Mouse (Mus musculus): ENCODE data around the gene Rsbn1l.

Rsbn1l gene

DNA sequence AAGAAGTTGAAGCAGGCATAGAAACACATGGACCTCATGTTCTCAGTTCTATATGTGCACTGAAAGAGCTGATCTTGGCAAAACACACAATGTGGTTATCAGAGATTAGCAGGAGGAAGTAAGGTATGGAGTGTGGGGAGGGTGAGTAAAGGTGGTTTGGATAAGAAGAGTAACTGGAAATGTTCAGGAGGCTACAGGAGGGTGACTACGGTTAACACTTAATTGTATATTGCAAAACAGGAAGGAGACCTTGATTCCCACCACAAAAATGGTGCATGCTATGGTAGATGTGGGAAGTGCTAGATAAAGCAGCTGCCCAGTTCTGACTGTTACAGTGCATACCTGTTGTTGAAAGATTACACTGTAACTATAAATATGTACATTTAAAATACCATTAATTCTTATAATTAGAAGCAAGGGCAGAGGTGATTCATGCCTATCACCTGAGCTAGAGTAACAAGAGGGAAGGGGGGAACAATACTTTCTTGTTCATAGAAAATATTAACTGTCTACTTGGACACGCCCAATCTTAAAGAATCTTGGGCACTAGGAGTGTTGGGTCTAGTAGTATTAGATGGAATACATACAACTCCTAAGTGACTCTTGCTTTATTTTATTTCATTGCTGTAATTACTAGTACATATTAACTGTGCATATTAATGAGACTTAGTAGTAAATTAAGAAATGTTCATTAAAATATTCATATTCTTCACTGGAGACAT, 58.6 kb downstream of the Rsbn1l start:
- DNase-seq = no peak

DNA sequence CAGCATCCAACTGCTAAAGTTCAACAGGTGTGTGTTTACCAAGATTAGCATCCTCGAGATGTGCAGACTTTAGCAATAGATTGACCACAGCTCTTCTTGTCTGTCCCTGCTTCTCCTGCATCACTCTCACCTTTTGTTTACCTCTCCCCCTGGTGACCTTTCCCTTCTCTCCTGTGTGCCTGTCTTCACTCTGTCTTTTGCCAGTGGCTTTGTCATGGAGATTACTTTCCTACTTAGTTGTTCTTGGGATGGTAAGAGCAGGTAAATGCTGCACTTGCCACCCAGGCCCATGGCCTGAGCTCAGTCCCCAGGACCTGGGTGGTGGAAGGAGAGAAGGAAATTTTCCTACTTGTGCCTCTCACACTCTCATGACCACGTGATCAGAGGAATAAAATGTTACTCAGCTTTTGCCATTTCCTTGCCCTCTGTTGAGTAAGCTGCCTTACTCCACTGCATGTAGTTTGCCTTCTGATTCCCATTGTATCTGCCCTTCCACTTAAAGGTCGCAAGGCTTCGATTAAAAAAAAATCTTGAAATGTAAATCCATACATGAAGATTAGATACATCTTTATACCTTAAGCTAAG, 72.1 kb downstream of the Rsbn1l start:
- no peak for DNase-seq

GRCm38 (mm10) chr5:20881915-20882800, 74.0 kb downstream of the Rsbn1l start, which contains the start of the genes Phtf2 and Tmem60:
Gene Phtf2 (minus strand): TSS chr5:20882124.
Gene Tmem60 (plus strand): TSS chr5:20882191.
- peak; percentile 98 to 99 for DNase-seq

DNA sequence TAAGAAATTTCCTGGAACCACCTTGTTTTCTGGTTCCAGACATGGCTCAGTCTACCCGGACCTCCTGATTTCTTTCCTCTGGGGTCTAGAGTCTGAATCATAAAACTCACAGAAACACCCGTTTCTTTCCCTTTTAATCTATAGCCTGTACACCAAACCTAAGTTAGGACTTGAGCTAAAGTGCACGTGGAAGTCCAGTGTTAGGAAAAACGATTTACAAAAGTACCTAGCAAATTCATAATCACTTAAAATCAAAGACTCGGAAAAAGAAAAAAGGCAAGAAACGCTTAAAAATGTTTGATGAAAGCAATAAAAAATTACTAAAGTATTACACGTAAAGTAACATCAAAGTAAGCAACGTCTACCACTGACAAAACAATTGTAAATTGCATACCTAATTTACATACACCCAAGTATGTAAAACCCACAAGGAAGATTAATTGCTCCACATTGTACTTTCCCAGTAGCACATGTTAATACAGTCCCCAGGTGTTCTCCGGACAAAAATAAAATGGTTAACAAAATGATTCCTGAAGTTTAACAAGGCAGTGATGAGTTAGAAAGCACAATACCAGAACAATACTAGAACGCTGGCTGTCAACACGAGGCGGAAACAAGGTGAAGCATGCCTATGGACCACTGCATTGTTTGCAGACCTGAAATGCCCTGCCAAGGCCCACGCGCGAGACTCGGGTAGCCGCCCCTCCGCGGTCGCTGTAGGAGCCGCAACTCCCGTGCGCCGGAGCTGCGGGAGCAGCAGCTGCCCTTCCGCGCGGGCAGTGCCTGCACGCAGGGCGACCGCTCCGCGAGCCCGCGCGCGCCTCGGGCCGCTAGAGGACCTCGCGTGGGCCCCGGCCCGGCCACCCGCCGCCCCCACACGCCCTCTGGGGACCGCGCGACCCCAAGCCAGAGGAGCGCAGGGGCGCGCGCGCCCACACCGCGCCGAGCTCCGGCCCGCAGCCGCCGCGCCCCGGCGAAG, 75.1 kb downstream of the Rsbn1l start:
- peak; percentile 49 to 51 for DNase-seq

DNA sequence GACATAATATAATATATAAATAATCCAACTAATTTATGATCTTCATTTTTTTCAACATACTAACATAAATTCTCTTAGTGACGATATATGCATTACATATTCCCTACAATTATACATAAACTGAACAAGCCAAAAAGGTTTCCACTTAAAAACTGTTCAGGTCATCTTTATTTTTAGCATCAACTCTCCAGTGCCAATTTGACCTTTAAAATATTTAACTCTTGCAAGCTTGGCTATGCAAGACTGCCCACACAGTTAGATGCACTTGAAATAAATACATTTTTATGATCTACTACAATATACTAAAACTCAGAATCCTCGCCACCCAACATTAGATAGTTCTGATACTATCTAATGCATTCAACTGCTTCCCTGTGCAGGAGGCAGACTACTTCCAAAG, 75.8 kb downstream of the Rsbn1l start:
- no peak for DNase-seq

DNA sequence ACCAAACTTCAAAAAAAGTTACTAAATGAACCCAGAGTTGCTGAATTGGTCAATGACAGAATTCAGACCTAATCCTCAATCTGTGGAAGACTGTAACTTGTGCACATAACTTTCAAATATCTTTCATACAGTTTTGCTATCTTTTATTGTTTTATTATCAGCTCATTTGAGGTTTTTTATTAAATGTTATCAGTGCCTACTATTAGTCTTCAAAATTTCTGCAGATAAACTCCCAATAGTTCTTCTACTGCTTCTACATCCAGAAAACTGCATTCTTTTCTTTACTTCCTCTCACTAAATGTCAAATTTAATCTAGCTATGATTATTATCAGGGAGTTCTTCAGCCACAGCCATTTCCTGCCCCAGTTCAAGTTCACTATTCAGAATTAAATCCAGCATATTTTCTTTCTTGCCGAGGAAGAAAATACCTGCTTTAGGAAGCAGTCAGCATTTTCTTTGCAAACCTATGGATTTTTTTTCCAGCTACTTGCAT, 79.2 kb downstream of the Rsbn1l start:
- DNase-seq = no peak

GRCm38 (mm10) chr5:20873146-20873545, 83.1 kb downstream of the Rsbn1l start:
- DNase-seq = no peak

DNA sequence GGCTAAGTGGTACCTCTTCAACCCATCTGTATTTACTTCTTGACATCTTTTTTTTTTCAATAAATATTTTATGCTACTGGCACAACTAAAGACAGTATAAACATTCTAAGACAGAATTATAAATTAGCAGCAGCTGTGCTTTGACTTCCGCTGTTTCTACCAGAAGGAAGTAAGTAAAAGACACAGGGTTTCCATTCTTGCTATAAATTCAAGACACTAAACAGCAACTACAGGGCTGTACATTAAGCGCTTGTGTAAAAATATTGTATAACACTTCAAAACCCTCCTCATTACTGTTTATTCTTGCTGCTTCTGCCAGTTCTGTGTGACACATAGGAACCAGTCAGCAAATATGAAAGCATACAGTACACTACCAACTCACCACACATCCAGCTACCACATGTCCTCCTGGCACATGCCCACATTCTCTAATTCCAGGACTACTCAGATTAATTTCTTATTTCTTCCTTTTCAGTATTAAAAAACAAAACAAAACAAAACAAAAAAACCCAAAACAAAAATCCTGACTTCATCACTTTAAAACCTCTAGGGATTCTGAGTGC, 90.9 kb downstream of the Rsbn1l start:
- DNase-seq = no peak

GRCm38 (mm10) chr5:20864216-20864969, 91.8 kb downstream of the Rsbn1l start:
- no peak for DNase-seq

DNA sequence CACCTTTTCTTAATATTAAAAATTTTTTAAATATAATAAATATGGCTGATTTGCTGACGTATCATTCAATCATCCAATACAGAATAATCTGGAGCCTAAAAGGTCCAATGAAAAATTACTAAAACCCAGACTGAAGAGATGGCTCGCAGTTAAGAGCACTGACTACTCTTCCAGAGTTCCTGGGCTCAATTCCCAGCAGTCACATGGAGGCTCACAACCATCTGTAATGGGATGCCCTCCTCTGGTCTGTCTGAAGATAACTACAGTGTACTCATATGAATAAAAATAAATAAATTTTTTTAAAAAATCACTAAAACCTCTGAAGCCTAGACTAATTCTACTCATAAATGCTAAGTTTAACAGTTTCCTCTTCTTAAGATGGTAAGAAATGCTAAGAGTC, 94.3 kb downstream of the Rsbn1l start:
- DNase-seq = no peak

DNA sequence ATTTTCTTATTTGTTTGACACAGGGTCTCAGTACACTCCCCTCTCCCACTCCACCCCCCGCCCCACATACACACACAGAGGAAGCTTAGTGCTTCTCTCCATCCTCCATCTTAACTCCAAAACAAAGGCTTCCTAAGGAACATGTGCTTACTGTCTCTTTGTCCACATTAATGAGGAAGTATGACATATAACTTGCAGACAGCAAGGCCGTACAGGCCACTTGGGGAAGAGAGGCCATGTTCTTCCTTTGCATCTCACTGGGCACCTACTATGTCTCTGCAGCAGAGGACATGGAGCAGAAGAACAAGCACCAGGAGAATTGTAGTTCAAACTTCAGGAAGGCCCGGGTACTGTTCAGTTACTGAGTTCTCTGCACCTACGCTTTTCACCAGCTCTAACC, 95.6 kb downstream of the Rsbn1l start:
- no peak for DNase-seq

- no peak for DNase-seq
Measured at GRCm38 (mm10) chr5:20858404-20858803, 97.8 kb downstream of the Rsbn1l start.

- DNase-seq = no peak
Measured at GRCm38 (mm10) chr5:20855066-20855465, 101.1 kb downstream of the Rsbn1l start.

- DNase-seq = no peak
Measured at GRCm38 (mm10) chr5:20847010-20847409, 109.2 kb downstream of the Rsbn1l start.

- no peak for DNase-seq
Measured at GRCm38 (mm10) chr5:20843816-20844215, 112.4 kb downstream of the Rsbn1l start.

GRCm38 (mm10) chr5:20843405-20843804, 112.8 kb downstream of the Rsbn1l start:
- DNase-seq = no peak
